Mouse (Mus musculus) cortical plate, adult 2 months (tissue): ENCODE results near the gene Smyd2.

ENCODE experiments used
- CTCF ChIP-seq: fragments of 200-500 bp; IDR thresholded peaks from 2 replicates; pipeline ENCODE4 v1.5.1; 2011; ENCODE audit warnings: mild to moderate bottlenecking, control low read depth, low read length; ENCODE audit not compliant: insufficient read depth; ENCODE audit errors: extremely low read depth
- POLR2A ChIP-seq: fragments of 200-500 bp; IDR thresholded peaks from 2 replicates; pipeline ENCODE4 v1.6.1; 2011; ENCODE audit warnings: mild to moderate bottlenecking, low read length, control low read depth; ENCODE audit not compliant: insufficient read depth; ENCODE audit errors: extremely low read depth

DNA sequence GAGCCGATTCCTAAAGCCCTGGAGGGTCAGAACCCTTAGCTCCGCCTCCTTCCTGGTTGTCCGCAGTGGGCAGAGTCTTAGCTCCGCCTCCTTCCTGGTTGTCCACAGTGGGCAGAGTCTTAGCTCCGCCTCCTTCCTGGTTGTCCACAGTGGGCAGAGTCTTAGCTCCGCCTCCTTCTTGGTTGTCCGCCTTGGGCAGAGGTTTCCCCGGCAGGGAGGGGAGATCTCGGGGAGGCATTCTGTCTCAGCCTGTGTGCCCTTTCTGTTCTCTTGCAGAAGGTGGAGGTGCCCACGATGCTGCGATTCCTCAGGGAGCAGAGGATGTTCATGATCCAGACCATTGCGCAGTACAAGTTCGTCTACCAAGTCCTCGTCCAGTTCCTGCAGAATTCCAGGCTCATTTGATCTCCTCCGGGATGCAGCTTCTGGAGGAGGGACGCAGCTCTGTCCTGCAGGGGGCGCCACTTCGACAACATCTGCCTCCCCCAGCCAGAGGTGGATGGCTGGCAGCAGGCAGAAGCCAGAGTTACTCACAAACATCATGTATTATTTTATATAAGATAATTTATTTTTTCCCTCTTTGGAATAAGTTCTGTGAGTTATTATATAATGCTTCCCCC lies 52.4 kb downstream of the Smyd2 start:
- TF ChIP-seq CTCF (no peak), POLR2A (no peak)
